Mouse (Mus musculus): ENCODE results near the gene Hdac2.

DNA sequence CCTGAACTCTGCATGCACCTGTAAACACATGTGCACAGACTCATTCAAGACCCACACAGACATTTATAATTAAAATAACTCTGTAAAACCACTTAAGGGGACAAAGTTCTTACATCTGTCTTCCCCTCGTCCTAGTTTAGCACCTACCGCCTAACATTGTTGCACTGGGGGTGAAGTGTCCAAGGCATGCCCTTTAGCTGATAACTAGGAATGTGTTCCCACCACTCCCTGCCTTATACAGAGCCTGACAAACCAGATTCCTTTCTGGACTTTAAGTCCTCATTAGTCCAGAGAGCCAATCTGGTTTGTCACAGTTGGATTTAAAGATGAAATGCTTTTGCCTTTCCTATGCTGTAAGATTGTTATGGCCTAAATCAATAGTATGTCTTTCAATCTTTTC lies 41.9 kb downstream of the Hdac2 start:
- TF ChIP-seq CTCF (conservative IDR thresholded peaks at IDR 0.05; ENCODE audit: insufficient read depth, insufficient read length, low read depth, low read length) (no peak), POLR2A (IDR thresholded peaks at IDR 0.05; ENCODE audit: low read depth, low read length) (no peak)

Measured in kidney, adult 2 months (tissue).